Mouse (Mus musculus) hindbrain, embryonic 11.5 days (tissue): Measurements from ENCODE around the gene Atg2b. TPM values are rescaled to one million over a fixed set of nuclear protein-coding genes. Genes with fewer than 3 reads are reported as not detected.

Experiments
- ATAC-seq: fragments of 200-750 bp; cut with Nextera tagmentation; 2 replicates; pipeline ENCODE4 v1.8.0; 2017; ENCODE audit warnings: mild to moderate bottlenecking, moderate TSS enrichment, moderate library complexity; ENCODE audit not compliant: low FRiP score
- DNase-seq: peaks from one replicate; pipeline ENCODE4 v3.0.0-alpha.2; 2015; ENCODE audit warnings: low spot score
- H3K27ac ChIP-seq: fragments of 300-500 bp; sonication (generic); 2 replicates; pipeline ENCODE4 v1.5.1; 2014; ENCODE audit warnings: mild to moderate bottlenecking, low read depth, low read length
- H3K27me3 ChIP-seq: fragments of 300-500 bp; sonication (generic); 2 replicates; pipeline ENCODE4 v1.6.1; 2014; ENCODE audit warnings: mild to moderate bottlenecking, low read length, moderate library complexity, mixed read lengths; ENCODE audit not compliant: control insufficient read depth, insufficient read depth
- H3K36me3 ChIP-seq: fragments of 300-500 bp; sonication (generic); 2 replicates; pipeline ENCODE4 v1.6.1; 2014; ENCODE audit warnings: mild to moderate bottlenecking, low read length, moderate library complexity, mixed read lengths; ENCODE audit not compliant: control insufficient read depth, insufficient read depth
- H3K4me1 ChIP-seq: fragments of 300-500 bp; sonication (generic); replicated peaks from 2 replicates; pipeline ENCODE4 v1.6.1; 2014; ENCODE audit warnings: low read length, mixed read lengths; ENCODE audit not compliant: control insufficient read depth, insufficient read depth
- H3K4me2 ChIP-seq: fragments of 300-500 bp; sonication (generic); replicated peaks from 2 replicates; pipeline ENCODE4 v1.6.1; 2014; ENCODE audit warnings: mild to moderate bottlenecking, low read depth, low read length
- H3K4me3 ChIP-seq: fragments of 300-500 bp; sonication (generic); 2 replicates; pipeline ENCODE4 v1.5.1; 2014; ENCODE audit warnings: low read depth, low read length
- H3K9ac ChIP-seq: fragments of 300-500 bp; sonication (generic); 2 replicates; pipeline ENCODE4 v1.6.1; 2014; ENCODE audit warnings: low read depth, low read length
- H3K9me3 ChIP-seq: fragments of 300-500 bp; sonication (generic); 2 replicates; pipeline ENCODE4 v1.6.1; 2016; ENCODE audit warnings: low read length; ENCODE audit not compliant: control insufficient read depth
- WGBS: fragments of 180-500 bp; shearing (Covaris S2); extraction: QIAGEN DNeasy Blood & Tissue Kit; methylation state at CpG from one replicate; pipeline ENCODE4 v1.1.7; 2014; 5-methylcytosine and 5-hydroxymethylcytosine counted together
- polyA plus RNA-seq: library from polyadenylated mRNA; unstranded; fragments of >200 nt; fragmentation: Nextera tagmentation; extraction: Ambion mirVana; gene quantifications from 2 replicates; pipeline ENCODE4 v1.2.1, GENCODE M21; 2014

Atg2b gene
- polyA plus RNA-seq = 16.1 TPM in 2 replicates

- Histone ChIP-seq H3K9me3 (no peaks in the 10 kb centered on the region), H3K27ac (peak within 1 kb of the TSS; percentile 92), H3K4me3 (peak within 1 kb of the TSS; percentile 94), H3K9ac (peak within 1 kb of the TSS; percentile 83), H3K27me3 (no peaks in the 10 kb centered on the region), H3K36me3 (no peaks in the 10 kb centered on the region), H3K4me2 (peak within 1 kb of the TSS; percentile 92), H3K4me1 (no peaks in the 10 kb centered on the region)
- under 1% methylated on average over 73 of the region's 73 CpGs for WGBS
- peak; percentile 95 for ATAC-seq
- peak; percentile 99 for DNase-seq
Observed at GRCm38 (mm10) chr12:105685001-105685691, at the start of gene Atg2b. Atg2b (minus strand) TSS chr12:105685211.

DNA sequence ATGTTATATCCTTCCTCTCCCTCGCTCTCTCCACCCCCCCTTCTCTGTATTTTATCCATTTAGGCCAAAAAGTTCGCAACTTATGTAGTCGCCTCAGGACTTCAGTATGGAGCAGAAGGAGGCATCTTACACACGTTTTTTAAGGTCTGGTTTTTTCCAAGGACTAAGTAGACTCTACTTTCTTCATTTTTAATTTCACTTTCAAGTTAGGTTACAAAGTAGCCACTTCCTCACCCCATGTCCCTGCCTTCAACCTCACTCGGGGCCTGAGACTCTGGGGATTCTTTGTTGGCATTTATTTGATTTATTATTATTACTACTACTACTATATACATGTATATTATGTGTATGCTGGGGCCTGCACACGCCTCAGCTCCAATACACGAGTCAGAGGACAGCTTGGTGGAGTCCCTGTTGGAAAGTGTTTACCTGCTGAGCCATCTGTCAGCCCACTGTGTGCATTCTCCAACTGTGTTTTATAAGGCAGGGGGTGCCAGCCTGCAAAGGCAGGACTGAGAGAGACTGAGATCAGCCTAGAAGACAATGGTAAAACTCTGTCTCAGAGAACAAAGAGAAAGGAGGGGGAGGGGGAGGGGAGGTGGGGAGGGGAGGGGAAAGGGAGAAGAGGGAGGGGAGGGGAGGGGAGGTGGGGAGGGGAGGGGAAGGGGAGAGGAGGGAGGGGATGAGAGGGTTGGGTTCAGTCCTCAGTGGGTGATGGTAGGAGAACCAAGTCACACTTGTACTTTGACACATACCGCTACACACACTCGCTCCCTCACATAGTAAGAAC, 48.6 kb upstream of the Atg2b start:
- no peak for DNase-seq
- H3K36me3 ChIP-seq = no peaks in the 10 kb centered on the region
- H3K9ac ChIP-seq = no peak overlapping the region
- no peak overlapping the region for H3K4me2 ChIP-seq
- no peak overlapping the region for H3K27ac ChIP-seq
- H3K27me3 ChIP-seq = no peaks in the 10 kb centered on the region
- WGBS = 74% methylated on average over 9 of the region's 9 CpGs
- ATAC-seq = no peak
- H3K4me3 ChIP-seq = no peak overlapping the region
- no peaks in the 10 kb centered on the region for H3K4me1 ChIP-seq
- H3K9me3 ChIP-seq = no peaks in the 10 kb centered on the region

DNA sequence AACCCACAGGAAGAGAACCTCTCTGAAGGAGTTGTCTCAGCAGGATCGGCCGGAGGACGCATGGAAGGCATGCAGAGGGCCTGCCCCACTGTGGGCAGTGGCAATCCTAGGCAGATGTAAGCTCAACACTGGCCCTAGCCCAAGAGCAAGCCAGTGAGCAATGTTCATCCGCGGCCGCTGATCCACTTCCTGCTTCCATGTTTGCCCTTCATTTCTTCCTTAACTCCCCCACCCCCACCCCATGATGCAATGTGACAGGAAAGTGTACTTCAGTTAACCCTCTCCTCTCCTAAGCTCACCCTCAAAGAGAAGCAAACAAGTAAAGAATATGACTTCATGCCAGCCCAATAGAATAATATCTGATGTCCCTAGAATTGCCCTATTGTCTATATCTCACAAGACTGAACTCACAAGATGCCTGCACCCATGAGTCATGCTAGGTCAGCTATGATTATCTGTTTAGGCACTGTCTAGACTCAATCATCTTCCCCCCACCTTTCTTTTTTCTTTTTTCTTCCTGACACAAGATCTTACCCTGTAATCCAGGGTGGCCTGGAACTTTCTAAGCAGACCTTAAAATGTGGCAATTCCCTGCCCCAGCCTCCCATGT, 45.9 kb upstream of the Atg2b start:
- Histone ChIP-seq H3K27ac (no peak overlapping the region), H3K9me3 (no peaks in the 10 kb centered on the region), H3K4me3 (no peak overlapping the region), H3K9ac (no peak overlapping the region), H3K36me3 (no peaks in the 10 kb centered on the region), H3K27me3 (no peaks in the 10 kb centered on the region), H3K4me2 (no peak overlapping the region), H3K4me1 (no peaks in the 10 kb centered on the region)
- WGBS = 84% methylated on average over 6 of the region's 6 CpGs
- DNase-seq (no peak), ATAC-seq (no peak)

GRCm38 (mm10) chr12:105727964-105728363, 43.0 kb upstream of the Atg2b start:
- Histone ChIP-seq H3K9ac (no peak overlapping the region), H3K27me3 (no peaks in the 10 kb centered on the region), H3K4me2 (no peak overlapping the region), H3K4me1 (no peaks in the 10 kb centered on the region), H3K9me3 (no peaks in the 10 kb centered on the region), H3K36me3 (no peaks in the 10 kb centered on the region), H3K27ac (no peak overlapping the region), H3K4me3 (no peak overlapping the region)
- 29% methylated on average over 8 of the region's 8 CpGs for WGBS
- ATAC-seq (no peak), DNase-seq (peak; percentile 65)

GRCm38 (mm10) chr12:105727268-105727667, 42.3 kb upstream of the Atg2b start:
- no peak for ATAC-seq
- no peak overlapping the region for H3K4me3 ChIP-seq
- no peaks in the 10 kb centered on the region for H3K4me1 ChIP-seq
- no peak overlapping the region for H3K9ac ChIP-seq
- H3K27me3 ChIP-seq = no peaks in the 10 kb centered on the region
- WGBS = 93% methylated on average over 3 of the region's 3 CpGs
- no peak for DNase-seq
- H3K36me3 ChIP-seq = no peaks in the 10 kb centered on the region
- H3K4me2 ChIP-seq = no peak overlapping the region
- no peak overlapping the region for H3K27ac ChIP-seq
- H3K9me3 ChIP-seq = no peaks in the 10 kb centered on the region

- Histone ChIP-seq H3K9ac (no peak overlapping the region), H3K4me3 (no peak overlapping the region), H3K4me2 (no peak overlapping the region), H3K36me3 (no peaks in the 10 kb centered on the region), H3K27me3 (no peaks in the 10 kb centered on the region), H3K27ac (no peak overlapping the region), H3K4me1 (no peaks in the 10 kb centered on the region), H3K9me3 (no peaks in the 10 kb centered on the region)
- 76% methylated on average over 13 of the region's 13 CpGs for WGBS
- DNase-seq (no peak), ATAC-seq (no peak)
Observed at GRCm38 (mm10) chr12:105725736-105726135, 40.7 kb upstream of the Atg2b start.

DNA sequence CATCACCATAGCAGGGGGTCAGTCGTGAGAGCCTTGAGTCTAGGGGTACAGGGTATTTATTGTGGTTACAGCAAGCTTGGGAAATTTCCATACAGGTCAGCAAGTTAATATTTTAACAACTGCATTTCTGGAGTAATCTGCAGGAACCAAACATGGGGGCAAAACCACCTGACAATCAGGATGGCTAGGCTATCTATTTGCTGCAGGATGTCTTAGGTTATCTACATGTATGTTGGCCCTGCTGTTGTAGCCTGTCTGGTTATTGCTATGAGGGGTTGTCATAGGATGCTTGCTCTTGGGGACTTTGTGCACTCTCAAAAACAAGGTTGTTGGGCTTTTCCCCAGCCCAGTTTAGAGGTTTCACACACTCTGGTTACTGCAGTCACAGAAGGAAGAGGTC, 39.6 kb upstream of the Atg2b start:
- no peaks in the 10 kb centered on the region for H3K27me3 ChIP-seq
- ATAC-seq = no peak
- no peak overlapping the region for H3K27ac ChIP-seq
- no peak for DNase-seq
- no peak overlapping the region for H3K4me2 ChIP-seq
- no peak overlapping the region for H3K9ac ChIP-seq
- no peaks in the 10 kb centered on the region for H3K9me3 ChIP-seq
- H3K36me3 ChIP-seq = no peaks in the 10 kb centered on the region
- no peak overlapping the region for H3K4me3 ChIP-seq
- H3K4me1 ChIP-seq = no peaks in the 10 kb centered on the region
- 54% methylated on average over 1 of the region's 1 CpGs for WGBS

DNA sequence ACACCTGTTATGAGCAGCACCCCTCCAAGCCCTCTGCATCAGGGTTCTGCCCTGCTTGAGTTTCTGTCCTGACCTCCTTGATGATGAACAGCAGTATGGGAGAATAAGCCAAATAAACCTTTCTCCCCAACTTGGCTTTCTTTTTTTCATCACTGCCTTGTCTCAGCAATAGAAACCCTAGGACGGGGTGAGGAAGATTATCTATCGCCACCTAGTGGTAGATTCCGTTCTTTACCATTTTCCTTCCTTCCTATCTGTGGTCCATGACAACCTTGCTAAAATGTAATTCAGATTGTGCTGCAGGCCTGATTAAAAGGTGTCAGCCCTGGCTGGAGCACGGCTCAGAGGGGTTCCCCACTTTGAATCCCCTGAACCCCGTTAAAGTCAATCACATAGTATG, 37.6 kb upstream of the Atg2b start:
- H3K4me1 ChIP-seq = no peaks in the 10 kb centered on the region
- no peak overlapping the region for H3K27ac ChIP-seq
- no peak overlapping the region for H3K4me2 ChIP-seq
- H3K27me3 ChIP-seq = no peaks in the 10 kb centered on the region
- H3K9ac ChIP-seq = no peak overlapping the region
- H3K4me3 ChIP-seq = no peak overlapping the region
- 3% methylated on average over 5 of the region's 5 CpGs for WGBS
- no peaks in the 10 kb centered on the region for H3K36me3 ChIP-seq
- no peaks in the 10 kb centered on the region for H3K9me3 ChIP-seq
- DNase-seq (peak; percentile 79), ATAC-seq (peak; percentile 62)
